21 mouse cellular contexts compared by ENCODE assay signal in genomic region chr2:146948223-146948776, GRCm38 (mm10).
A peak's percentile ranks its signal among the peaks of the same experiment; 100 is the strongest.
DNase-seq lines count a peak whose midpoint lies in the region; ATAC-seq lines count a peak whose summit lies in the region.
"Had no signal": no experiment of that assay in that cellular context is flagged by ENCODE, and none has a peak within 500 bp of the region (broad histone marks: within the 10 kb centered on the region; RNA-seq: fewer than 3 reads in every experiment).

No protein-coding gene starts in this region.

- no peak for ATAC-seq in heart, embryonic 11.5 days (replicated peaks; ENCODE audit: insufficient number of reproducible peaks, low FRiP score, low TSS enrichment)
- ATAC-seq in midbrain, embryonic 16.5 days: no peak
- ATAC-seq: activated CD4-positive, CD25-positive, alpha-beta regulatory T cell, adult 4 months; forebrain, embryonic 13.5 days; forebrain, postnatal 0 days; hindbrain, embryonic 16.5 days; inflammation-experienced regulatory T-cells, adult 6 months; intestine, postnatal 0 days; Patski had no signal

- no peak overlapping the region for H3K27ac ChIP-seq in heart, embryonic 11.5 days (ENCODE audit: low read depth, low read length)
- H3K27ac ChIP-seq in midbrain, embryonic 10.5 days (replicated peaks): no peak overlapping the region
- no peak overlapping the region for H3K27ac ChIP-seq in midbrain, embryonic 16.5 days (ENCODE audit: low read length)
- H3K27ac ChIP-seq: embryonic facial prominence, embryonic 10.5 days; forebrain, embryonic 13.5 days had no signal

- WGBS in heart, embryonic 11.5 days (ENCODE audit: insufficient replicate concordance): 27% methylated on average over 8 of the region's 8 CpGs
- WGBS in midbrain, embryonic 10.5 days: 15% methylated on average over 8 of the region's 8 CpGs
- WGBS in midbrain, embryonic 16.5 days: 14% methylated on average over 8 of the region's 8 CpGs

- H3K4me2 ChIP-seq in heart, embryonic 11.5 days: peak overlapping the region; percentile 14; the same call in 1 of the 2 replicates
- H3K4me2 ChIP-seq in midbrain, embryonic 16.5 days (ENCODE audit: low read length): no peak overlapping the region
- H3K4me2 ChIP-seq: forebrain, embryonic 13.5 days had no signal

- H3K4me3 ChIP-seq in heart, embryonic 11.5 days (ENCODE audit: low read depth, low read length): no peak overlapping the region
- 0 out of 2 replicates have a peak overlapping the region, but pooled peaks have one; percentile 11 for H3K4me3 ChIP-seq in midbrain, embryonic 10.5 days
- H3K4me3 ChIP-seq in midbrain, embryonic 16.5 days (ENCODE audit: low read depth, low read length): no peak overlapping the region
- H3K4me3 ChIP-seq: embryonic facial prominence, embryonic 10.5 days; forebrain, embryonic 13.5 days had no signal

- H3K9ac ChIP-seq in heart, embryonic 11.5 days (ENCODE audit: low read depth, low read length): no peak overlapping the region
- no peak overlapping the region for H3K9ac ChIP-seq in midbrain, embryonic 16.5 days (ENCODE audit: low read depth, low read length)
- H3K9ac ChIP-seq: forebrain, embryonic 13.5 days; forebrain, postnatal 0 days had no signal

- no peaks in the 10 kb centered on the region for H3K27me3 ChIP-seq in heart, embryonic 11.5 days (ENCODE audit: control insufficient read depth, insufficient read depth, low read length)
- peaks cover 99% of the 10 kb centered on the region for H3K27me3 ChIP-seq in midbrain, embryonic 10.5 days (ENCODE audit: low read depth, poor library complexity, severe bottlenecking)
- peaks cover 55% of the 10 kb centered on the region for H3K27me3 ChIP-seq in midbrain, embryonic 16.5 days (ENCODE audit: control insufficient read depth, insufficient read depth, low read depth, low read length)
- H3K27me3 ChIP-seq: CH12.LX, Patski had no signal

- peaks cover 3% of the 10 kb centered on the region; the same call in 1 of the 2 replicates for H3K4me1 ChIP-seq in heart, embryonic 11.5 days (ENCODE audit: control insufficient read depth, insufficient read depth, low read length)
- peaks cover 45% of the 10 kb centered on the region for H3K4me1 ChIP-seq in midbrain, embryonic 10.5 days
- peaks cover 2% of the 10 kb centered on the region; the same call in 1 of the 2 replicates for H3K4me1 ChIP-seq in midbrain, embryonic 16.5 days (ENCODE audit: control insufficient read depth, insufficient read depth, low read length)
- H3K4me1 ChIP-seq: forebrain, embryonic 13.5 days had no signal

- no peaks in the 10 kb centered on the region for H3K36me3 ChIP-seq in heart, embryonic 11.5 days (ENCODE audit: control insufficient read depth, insufficient read depth, low read length)
- no peaks in the 10 kb centered on the region for H3K36me3 ChIP-seq in midbrain, embryonic 10.5 days
- H3K36me3 ChIP-seq in midbrain, embryonic 16.5 days (ENCODE audit: control insufficient read depth, insufficient read depth, low read length): no peaks in the 10 kb centered on the region
- H3K36me3 ChIP-seq: embryonic facial prominence, embryonic 10.5 days had no signal

- DNase-seq in heart, postnatal 4 days: no peak
- peak; percentile 55 for DNase-seq in midbrain, embryonic 10.5 days (ENCODE audit: low spot score)
- peak; percentile 18 for DNase-seq in retina, postnatal 1 day
- DNase-seq in retina, embryonic 14.5 days (ENCODE audit: low spot score): no peak
- DNase-seq in adrenal gland, adult 8-10 months: no peak
- DNase-seq: adrenal gland, postnatal 25 days; cerebellum, adult 2 months; cerebellum, postnatal 10 days; forebrain, postnatal 0 days; gastrocnemius, postnatal 14 days; heart, postnatal 10 days had no signal

- H3K9me3 ChIP-seq in heart, embryonic 11.5 days (replicated peaks; ENCODE audit: control insufficient read depth, low read length): no peaks in the 10 kb centered on the region
- H3K9me3 ChIP-seq in midbrain, embryonic 10.5 days (replicated peaks): no peaks in the 10 kb centered on the region
- no peaks in the 10 kb centered on the region for H3K9me3 ChIP-seq in midbrain, embryonic 16.5 days (replicated peaks; ENCODE audit: control insufficient read depth, low read length, poor library complexity, severe bottlenecking)
- H3K9me3 ChIP-seq: embryonic facial prominence, embryonic 10.5 days; forebrain, embryonic 13.5 days had no signal

Comparison
In these comparisons a context has a peak if more than half of its experiments do, and no peak if none do; other contexts are left out.
1. DNase-seq: peak in midbrain, embryonic 10.5 days (single experiment) and retina, postnatal 1 day (single experiment); none in heart, postnatal 4 days (single experiment), retina, embryonic 14.5 days (single experiment) and adrenal gland, adult 8-10 months (single experiment).